Mouse (Mus musculus) cerebellum, postnatal 4 days (tissue): Measurements from ENCODE around the gene St6galnac3.

Source experiments
- DNase-seq, 2 experiments: peaks; one replicate each; pipeline ENCODE4 v3.0.0; 2022; ENCODE audit warnings: low spot score in 2 of 2, mixed read lengths in 1 of 2

The St6galnac3 gene

DNA sequence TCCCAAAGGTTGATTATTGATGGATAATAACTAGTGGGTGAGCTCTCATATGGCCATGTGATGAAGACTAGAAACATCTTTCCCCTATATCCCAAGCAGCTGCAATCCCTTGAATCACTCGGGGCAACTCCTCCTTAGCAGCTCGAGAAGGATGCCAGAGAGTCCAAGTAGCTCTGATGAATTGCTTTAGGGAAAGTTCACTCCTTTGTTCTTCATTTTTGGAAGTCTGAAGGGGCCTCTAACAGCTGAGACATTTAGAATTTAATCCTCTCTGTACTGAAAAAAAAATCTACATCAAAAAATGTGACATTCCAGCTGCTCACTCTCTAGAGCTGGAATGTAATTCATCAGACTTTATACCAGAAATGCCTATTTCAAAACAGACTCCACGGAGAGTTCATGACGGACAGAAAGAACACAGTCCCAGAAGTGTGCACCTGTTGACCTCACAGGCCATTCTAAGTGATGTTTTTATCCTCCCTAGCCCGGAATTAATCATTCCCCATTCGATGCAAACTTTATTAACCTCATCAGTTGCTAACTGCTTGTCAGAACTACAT, 211.4 kb downstream of the St6galnac3 start:
- DNase-seq: no peak

- no peak for DNase-seq
These were observed 212.4 kb downstream of the St6galnac3 start for GRCm38 (mm10) chr3:153512545-153512944.

GRCm38 (mm10) chr3:153511151-153511580, 213.8 kb downstream of the St6galnac3 start:
- DNase-seq: no peak

DNA sequence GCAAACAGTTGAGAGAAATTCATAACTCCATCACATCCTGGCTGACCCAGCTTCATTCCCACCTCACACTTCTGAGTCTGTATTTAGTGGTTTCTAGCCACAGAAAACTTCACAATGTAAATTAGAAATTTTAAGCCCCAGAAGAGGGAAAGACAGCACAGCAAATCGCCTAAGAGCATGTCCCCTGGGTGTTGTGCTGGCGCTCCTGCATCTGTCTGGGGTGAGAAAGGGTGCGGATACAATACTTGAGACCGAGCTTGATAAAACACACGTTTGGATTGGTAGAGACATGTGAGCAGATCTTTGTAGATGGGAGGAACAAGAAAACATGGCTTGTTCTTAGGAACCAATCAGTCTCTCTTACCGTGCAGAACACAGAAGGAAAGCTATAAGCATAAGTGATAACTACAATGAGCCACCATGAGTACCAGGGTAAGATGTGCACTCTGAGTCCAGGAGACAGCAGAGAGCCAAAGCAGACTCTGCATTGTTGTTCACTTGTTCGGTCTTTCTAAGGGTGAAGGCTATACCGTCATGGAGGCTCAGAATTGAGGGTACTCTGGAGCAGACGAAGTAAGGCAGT, 214.8 kb downstream of the St6galnac3 start:
- no peak for DNase-seq

GRCm38 (mm10) chr3:153509643-153510042, 215.3 kb downstream of the St6galnac3 start:
- DNase-seq: no peak

DNA sequence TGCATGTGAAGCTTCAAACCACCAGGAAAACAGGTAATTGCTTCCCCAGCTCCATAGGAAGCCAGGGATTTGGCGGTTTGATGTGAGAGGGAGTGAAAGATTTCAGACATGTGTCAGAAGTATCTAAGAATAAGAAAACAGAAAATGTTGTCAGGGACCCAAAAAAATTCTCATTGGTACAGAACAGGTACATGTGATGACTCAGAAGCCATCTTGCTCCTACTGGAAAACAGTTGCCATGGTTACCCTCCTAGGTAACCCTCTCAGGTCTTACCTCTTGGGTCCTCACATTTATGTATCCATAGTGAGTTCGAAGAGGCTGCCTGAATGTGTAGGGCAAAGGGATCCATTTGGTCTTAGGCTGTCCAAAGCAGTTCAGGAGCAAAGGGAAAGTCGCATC, 215.9 kb downstream of the St6galnac3 start:
- DNase-seq: no peak

- no peak for DNase-seq
These were observed 216.4 kb downstream of the St6galnac3 start for GRCm38 (mm10) chr3:153508592-153508991.

DNA sequence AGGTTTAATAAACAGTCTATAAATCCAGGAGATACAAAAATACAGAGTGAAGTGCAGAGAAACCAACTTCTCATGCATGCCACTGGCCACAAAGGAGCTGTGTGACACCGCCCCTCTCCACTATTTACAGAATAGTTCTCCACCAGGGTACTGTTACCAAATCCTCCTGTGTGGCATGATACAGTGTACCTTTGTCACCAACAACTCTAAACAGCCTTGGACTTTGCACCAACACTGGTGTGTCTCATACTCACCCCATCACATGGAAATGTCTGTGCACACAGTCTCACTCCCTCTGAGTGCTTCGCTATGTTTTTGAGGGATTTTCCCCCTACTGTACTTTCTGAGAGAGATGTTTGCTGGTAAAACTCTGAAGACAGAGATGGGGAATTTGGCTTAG, 217.4 kb downstream of the St6galnac3 start:
- DNase-seq: no peak

DNA sequence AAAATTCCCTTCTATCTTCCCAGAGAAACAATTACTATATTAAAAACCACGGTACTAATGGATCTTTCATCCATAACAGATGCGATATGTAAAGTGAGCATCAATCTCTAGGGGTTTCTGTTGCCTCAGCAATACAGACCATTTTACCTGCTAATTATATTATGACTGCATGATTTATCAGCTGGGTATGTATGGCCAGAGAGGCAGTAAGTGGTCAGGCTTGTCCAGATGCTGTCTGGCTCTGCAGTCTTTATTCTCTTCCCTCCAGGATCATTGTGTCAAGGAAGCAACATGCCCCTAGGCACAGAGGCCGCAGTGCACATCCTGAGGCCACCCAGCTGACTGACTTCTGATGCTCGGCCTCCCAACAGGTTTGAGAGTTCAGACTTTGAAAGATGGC, 222.5 kb downstream of the St6galnac3 start:
- DNase-seq: no peak

DNA sequence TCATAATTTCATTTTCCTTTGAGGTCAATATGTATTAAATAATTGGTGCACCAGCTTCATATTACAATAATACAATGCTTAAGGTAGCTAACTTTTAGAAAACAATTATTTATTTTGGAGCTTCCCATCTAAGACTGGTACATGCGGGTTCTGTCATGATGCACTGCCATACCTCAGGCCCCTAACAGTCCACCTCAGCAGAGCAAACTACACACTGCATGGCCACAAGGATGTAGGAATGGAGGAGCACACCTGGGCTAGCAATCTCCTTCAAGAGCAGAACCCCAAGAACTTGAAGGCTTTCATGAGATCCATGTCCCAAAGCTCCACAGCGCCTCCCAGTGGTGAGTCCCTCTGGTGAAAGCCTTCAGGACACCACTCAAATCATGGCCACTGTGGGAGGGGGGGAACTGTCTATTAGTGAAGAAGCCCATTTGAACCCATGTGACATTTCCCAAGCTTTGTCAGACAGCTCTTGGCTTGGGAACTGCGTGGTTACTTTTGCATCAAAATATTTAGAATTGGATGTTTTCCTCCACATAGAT, 223.6 kb downstream of the St6galnac3 start:
- DNase-seq: peak; percentile 72 to 81

GRCm38 (mm10) chr3:153492986-153493385, 232.0 kb downstream of the St6galnac3 start:
- DNase-seq: no peak

DNA sequence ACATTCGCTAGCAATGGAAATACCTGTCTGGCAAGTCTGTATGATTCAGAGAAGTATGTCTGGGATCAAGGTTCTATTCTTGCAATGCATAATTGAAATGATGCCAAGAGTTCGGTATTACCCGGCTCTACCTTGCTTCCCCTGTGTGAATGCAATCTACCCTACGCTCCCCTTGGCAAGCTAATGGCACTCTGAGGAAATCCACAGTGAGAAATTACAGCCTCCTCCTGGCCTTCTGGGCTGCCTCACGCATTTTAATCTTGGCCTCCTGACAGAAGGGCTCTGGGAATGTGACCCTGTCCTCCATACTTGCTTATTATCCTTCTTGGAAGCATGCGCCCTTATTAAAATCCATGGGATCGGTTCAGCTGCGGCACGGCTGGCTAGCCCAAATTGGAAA, 235.3 kb downstream of the St6galnac3 start:
- DNase-seq: no peak

- no peak for DNase-seq
These were observed 236.0 kb downstream of the St6galnac3 start for GRCm38 (mm10) chr3:153488931-153489330.

GRCm38 (mm10) chr3:153485176-153485575, 239.8 kb downstream of the St6galnac3 start:
- no peak for DNase-seq

DNA sequence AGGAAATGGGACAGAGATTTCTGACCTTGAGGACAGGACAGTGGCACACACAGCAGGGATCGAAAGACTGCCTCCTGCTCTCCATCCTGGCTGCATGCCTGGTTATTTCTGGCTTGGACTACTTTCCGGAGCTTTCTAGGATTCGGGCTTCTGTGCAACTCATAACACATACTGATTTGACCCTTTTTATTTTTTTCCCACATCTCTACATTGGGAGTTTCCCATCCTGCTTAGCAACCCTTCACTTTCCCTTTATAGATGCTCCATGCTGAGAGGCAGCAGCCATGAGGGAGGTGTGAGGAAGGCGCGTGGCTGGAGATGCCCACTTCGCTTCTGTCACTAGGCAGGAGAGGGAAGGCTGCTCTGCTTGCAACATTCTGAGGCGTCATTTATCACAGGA, 240.3 kb downstream of the St6galnac3 start:
- DNase-seq: peak in 1 of 2 experiments; percentile 58

DNA sequence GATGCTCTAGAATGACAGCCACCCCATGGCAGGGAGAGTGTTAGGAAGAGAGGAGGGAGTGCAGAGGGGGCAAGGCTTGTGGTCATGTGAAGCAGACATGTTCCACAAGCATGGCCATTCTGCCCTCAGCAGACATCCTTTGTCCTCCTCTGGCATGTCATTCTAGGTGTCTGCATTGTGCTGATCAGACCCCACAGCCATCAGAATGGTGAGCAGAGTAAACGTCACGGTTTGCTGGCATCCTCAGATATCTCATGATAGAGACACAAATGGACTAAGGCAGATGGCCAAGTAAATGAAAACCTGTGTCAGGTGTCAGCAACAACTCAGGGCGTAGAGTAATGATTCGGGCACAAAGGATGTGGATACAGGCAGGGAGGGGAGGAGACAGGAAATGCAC, 241.3 kb downstream of the St6galnac3 start:
- no peak for DNase-seq

DNA sequence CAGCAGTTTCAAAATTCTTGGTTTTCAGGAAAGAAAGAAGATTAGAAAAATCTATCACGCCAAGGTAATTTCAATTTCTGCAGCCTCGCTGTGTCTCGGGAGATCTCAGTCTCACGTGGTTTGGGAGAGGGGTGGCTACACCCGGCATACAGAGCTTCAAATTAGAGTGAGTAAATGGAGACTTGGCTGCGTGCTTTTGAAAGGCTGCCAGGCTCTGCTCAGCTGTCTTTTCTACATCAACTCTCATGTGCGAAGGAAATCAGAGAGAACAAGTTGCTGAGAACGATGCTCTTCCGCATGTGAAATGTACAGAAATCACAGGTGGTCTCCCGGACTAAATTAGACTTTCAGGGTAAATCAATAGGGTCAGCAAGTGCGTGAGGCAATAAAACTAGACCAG, 242.9 kb downstream of the St6galnac3 start:
- peak in 1 of 2 experiments; percentile 45 for DNase-seq

DNA sequence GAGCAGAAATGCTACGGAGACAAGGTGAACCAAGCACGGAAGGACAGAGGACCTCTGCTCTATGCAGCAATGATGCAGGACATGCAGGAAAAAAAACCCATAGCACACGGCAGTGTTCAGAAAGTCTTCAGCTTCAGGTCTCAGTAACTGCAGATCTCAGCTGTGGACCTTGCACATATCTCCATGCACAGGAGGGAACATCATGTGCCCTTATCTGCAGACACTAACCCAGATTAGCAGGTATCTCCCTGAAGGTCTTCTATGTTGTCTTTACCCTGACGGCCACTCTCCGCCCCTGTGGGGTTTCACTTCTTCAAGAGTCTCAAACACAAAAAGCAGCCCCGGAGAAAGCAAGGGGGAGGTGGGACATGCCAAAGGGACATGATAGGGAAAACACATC, 244.0 kb downstream of the St6galnac3 start:
- DNase-seq: no peak

- DNase-seq: no peak
These were observed 244.4 kb downstream of the St6galnac3 start for GRCm38 (mm10) chr3:153480636-153481006.

DNA sequence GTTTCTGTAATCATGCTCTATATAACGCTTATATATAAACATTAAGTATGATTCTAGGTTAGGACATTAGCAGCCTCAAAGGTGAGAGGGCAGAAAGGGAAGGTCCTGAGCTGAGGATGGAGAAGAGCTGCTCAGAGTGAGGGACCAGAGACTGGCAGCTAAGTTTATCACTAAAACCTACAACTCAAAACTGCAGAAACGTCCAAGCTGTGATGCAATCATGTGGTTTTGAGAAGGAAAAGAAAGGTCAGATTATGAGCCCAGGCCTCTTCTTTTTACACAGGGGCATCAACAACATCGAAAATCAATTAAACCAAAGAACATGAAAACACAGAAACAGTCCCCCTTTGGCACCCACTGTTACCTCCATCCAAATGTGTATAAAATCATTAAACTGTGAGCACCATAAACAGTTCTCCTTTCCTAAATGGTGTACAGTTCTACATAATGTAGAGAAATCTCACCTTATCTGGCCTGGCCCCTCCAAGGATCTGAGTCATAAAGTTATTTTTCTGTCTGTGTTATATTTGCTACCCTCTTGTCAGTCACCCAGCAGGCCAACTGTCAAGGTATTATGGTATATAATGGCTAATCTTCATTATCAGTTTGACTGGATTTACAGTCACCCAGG, 244.9 kb downstream of the St6galnac3 start:
- DNase-seq: no peak

- DNase-seq: no peak
These were observed 249.1 kb downstream of the St6galnac3 start for GRCm38 (mm10) chr3:153475919-153476318.

GRCm38 (mm10) chr3:153475461-153475860, 249.5 kb downstream of the St6galnac3 start:
- no peak for DNase-seq
